Mouse (Mus musculus) lung, postnatal 0 days (tissue): Measurements from ENCODE around the gene Cdkl3.

Source experiments
- CTCF ChIP-seq: IDR thresholded peaks from 2 replicates; pipeline ENCODE4 v1.5.1; 2016; ENCODE audit warnings: antibody characterized with exemption, mild to moderate bottlenecking
- EP300 ChIP-seq: IDR thresholded peaks from 2 replicates; pipeline ENCODE4 v1.6.1; 2016; ENCODE audit warnings: antibody characterized with exemption, mild to moderate bottlenecking, control low read depth

DNA sequence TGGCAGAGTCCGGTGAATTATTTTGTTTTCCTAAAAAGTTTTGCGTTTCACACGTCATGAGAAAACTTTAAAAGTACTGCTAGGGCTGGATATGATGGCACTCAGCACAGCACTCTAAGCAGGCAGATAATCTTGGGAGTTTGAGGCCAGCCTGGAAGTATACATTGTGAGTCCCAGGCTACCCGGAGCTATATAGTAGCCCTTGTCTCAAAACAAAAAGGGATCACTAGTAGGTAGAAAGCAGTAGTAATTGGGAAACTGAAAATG is 583 bp upstream of the Cdkl3 start:
- TF ChIP-seq CTCF (no peak), EP300 (no peak)
